Mouse (Mus musculus): ENCODE measurements at regions not wholly inside any gene's neighbourhood (a gene's known extent, or its start where the extent isn't known, plus 50 kb on each side); places are given as distances from the start of the nearest gene placed in this dataset.

- no peak for TF ChIP-seq CHD2 (IDR thresholded peaks at IDR 0.05; ENCODE audit: low read depth, low read length)
- TF ChIP-seq ZNF384 (IDR thresholded peaks at IDR 0.05; ENCODE audit: low read depth, low read length): no peak
- no peak for TF ChIP-seq HCFC1 (IDR thresholded peaks at IDR 0.05; ENCODE audit: borderline replicate concordance, insufficient read depth, low read length)
These were observed 61.6 kb upstream of the Cerkl start for GRCm38 (mm10) chr2:79518046-79518750.

Measured in ES-E14 (cell line).